Mouse (Mus musculus): Measurements from ENCODE around the gene Inpp4b. TPM values are rescaled to one million over a fixed set of nuclear protein-coding genes. Genes with fewer than 3 reads are reported as not detected.
"Not testable (repeated sequence)": the region's sequence is repeated elsewhere in the genome, so short reads cannot be mapped to it uniquely, and the experiment has no call there.

Inpp4b gene
- polyA plus RNA-seq, 1 experiment from 2014 or later = 2.1 TPM

DNA sequence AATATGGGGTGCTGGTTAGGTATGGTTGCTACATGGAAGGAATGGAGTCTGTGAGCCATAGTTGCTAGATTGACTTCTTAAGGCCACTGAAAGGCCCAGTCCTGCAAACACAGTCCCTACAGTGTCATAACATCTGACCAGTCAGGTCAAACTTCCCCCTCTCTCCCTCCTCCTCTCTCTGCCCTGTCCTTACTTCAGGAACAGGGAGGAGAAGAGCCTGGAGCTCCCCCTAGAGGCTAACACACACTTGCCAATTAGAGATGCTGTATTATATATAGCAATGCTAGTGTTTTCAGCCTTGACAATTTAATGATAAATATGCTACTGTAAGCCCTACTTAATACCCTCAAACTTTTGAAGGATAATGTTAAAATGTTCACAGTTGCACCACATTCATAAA is 464.4 kb downstream of the Inpp4b start:
- no peak overlapping the region for H3K4me3 ChIP-seq
- H3K9me3 ChIP-seq (replicated peaks) = no peaks in the 10 kb centered on the region
- H3K27ac ChIP-seq = no peak overlapping the region
- H3K27me3 ChIP-seq = no peaks in the 10 kb centered on the region
- peak; percentile 89 for ATAC-seq
- no peaks in the 10 kb centered on the region for H3K36me3 ChIP-seq (ENCODE audit: poor library complexity, severe bottlenecking)
- no peak overlapping the region for H3K9ac ChIP-seq
- no peak overlapping the region for H3K4me2 ChIP-seq
- no peaks in the 10 kb centered on the region for H3K4me1 ChIP-seq

GRCm38 (mm10) chr8:81807578-81807977 is 465.2 kb downstream of the Inpp4b start:
- Histone ChIP-seq H3K9ac (no peak overlapping the region), H3K27me3 (no peaks in the 10 kb centered on the region), H3K9me3 (replicated peaks) (no peaks in the 10 kb centered on the region), H3K4me3 (no peak overlapping the region), H3K4me2 (no peak overlapping the region), H3K4me1 (peaks cover 6% of the 10 kb centered on the region; the same call in 1 of the 2 replicates), H3K27ac (no peak overlapping the region), H3K36me3 (ENCODE audit: poor library complexity, severe bottlenecking) (no peaks in the 10 kb centered on the region)
- WGBS = 76% methylated on average over 6 of the region's 6 CpGs
- no peak for ATAC-seq

- Histone ChIP-seq H3K27me3 (no peaks in the 10 kb centered on the region), H3K27ac (no peak overlapping the region), H3K36me3 (ENCODE audit: poor library complexity, severe bottlenecking) (no peaks in the 10 kb centered on the region), H3K9me3 (replicated peaks) (no peaks in the 10 kb centered on the region), H3K4me2 (no peak overlapping the region), H3K4me3 (no peak overlapping the region), H3K9ac (no peak overlapping the region), H3K4me1 (peaks cover 6% of the 10 kb centered on the region; the same call in 1 of the 2 replicates)
- 75% methylated on average over 1 of the region's 1 CpGs for WGBS
- no peak for ATAC-seq
These were observed 466.1 kb downstream of the Inpp4b start for GRCm38 (mm10) chr8:81808406-81808805.

- not testable (repeated sequence) for H3K36me3 ChIP-seq (ENCODE audit: poor library complexity, severe bottlenecking); H3K9ac ChIP-seq; H3K4me2 ChIP-seq; H3K9me3 ChIP-seq (replicated peaks); H3K4me1 ChIP-seq; H3K27ac ChIP-seq; ATAC-seq; H3K4me3 ChIP-seq; H3K27me3 ChIP-seq
These were observed 467.1 kb downstream of the Inpp4b start for GRCm38 (mm10) chr8:81809414-81809813.

DNA sequence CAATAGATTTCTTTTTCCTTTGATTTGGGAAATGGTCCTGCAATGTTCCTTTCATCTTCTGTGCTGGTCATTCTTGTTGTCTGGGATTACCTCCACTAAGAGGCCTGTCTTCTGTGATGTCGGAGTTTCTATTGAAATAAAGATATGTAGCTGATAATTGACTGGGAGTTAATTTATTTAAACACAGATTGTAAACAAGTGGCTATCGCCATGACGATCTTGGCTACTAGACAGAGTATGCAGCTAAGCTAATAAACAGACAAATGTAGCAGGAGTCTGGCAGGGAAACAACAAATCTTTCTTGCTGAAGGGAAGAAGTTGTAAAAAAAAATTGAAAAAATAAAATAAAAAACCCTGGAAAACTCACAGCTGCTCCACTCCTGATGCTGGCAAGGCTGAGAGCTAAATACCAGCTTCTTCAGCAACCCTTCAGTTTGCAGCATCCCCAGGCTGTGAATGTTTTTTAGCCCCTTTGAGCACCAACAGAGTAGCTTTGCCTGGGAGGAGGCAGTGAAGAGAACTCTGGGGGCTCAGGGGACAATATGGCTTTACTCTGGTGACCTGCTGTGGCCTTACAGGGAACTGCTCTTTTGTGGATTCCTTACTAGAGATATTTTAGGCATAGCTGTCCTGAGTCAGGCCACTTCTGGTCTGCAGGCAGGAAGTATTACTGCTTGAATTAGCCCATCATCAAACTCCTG is 469.8 kb downstream of the Inpp4b start:
- ATAC-seq = peak; percentile 76
- Histone ChIP-seq H3K4me3 (no peak overlapping the region), H3K4me1 (peaks cover 6% of the 10 kb centered on the region; the same call in 1 of the 2 replicates), H3K36me3 (ENCODE audit: poor library complexity, severe bottlenecking) (no peaks in the 10 kb centered on the region), H3K27ac (no peak overlapping the region; the same call in 1 of the 2 replicates), H3K9ac (no peak overlapping the region), H3K4me2 (no peak overlapping the region), H3K9me3 (replicated peaks) (no peaks in the 10 kb centered on the region), H3K27me3 (no peaks in the 10 kb centered on the region; the same call in 1 of the 2 replicates)
- 6% methylated on average over 3 of the region's 3 CpGs for WGBS

DNA sequence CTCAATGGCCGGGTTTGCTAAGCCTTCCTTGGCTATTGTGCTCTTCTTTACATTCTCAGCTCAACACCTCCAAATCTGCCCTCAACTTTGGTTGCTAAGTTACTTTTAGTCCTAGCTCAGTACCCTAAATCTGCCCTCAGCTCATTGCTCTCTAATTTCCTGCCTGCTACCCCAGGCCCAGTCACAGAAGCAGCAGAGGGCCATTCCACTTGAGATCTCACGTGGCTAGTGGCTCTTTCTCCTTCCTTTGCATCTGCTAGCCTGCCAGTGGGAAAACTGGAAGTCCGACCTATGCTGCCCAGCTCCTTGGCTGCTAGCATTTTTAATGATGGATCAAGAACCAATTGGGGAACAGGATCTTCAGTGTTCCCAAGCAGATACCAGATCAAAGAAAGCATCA is 472.4 kb downstream of the Inpp4b start:
- H3K9ac ChIP-seq = no peak overlapping the region
- 18% methylated on average over 3 of the region's 3 CpGs for WGBS
- H3K9me3 ChIP-seq (replicated peaks) = no peaks in the 10 kb centered on the region
- H3K27me3 ChIP-seq = no peaks in the 10 kb centered on the region; the same call in 1 of the 2 replicates
- peaks cover 6% of the 10 kb centered on the region; the same call in 1 of the 2 replicates for H3K4me1 ChIP-seq
- no peak overlapping the region for H3K27ac ChIP-seq
- H3K4me3 ChIP-seq = no peak overlapping the region
- ATAC-seq = no peak
- H3K36me3 ChIP-seq (ENCODE audit: poor library complexity, severe bottlenecking) = no peaks in the 10 kb centered on the region
- no peak overlapping the region for H3K4me2 ChIP-seq

DNA sequence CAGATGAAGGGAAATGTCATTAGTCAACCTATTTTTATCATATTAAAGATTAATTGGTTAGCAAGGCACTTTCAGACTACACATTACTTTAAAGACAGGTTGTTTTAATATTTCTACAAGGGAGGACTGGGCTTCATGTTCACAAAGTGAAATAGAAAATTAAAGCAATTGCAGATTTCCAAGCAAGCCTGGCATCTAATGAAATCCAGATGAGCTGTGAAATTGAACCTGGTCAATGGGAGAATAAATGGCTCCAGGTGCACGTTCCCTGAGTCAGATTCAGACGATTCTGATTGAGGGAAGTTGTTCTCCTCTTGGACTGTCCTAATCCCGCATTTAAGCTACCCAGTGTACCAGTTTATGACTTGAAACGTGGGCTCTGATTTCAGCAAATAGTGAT is 473.2 kb downstream of the Inpp4b start:
- H3K27me3 ChIP-seq = no peaks in the 10 kb centered on the region; the same call in 1 of the 2 replicates
- no peak overlapping the region for H3K9ac ChIP-seq
- H3K27ac ChIP-seq = no peak overlapping the region
- H3K4me1 ChIP-seq = peaks cover 6% of the 10 kb centered on the region; the same call in 1 of the 2 replicates
- 68% methylated on average over 4 of the region's 4 CpGs for WGBS
- H3K36me3 ChIP-seq (ENCODE audit: poor library complexity, severe bottlenecking) = no peaks in the 10 kb centered on the region
- no peak overlapping the region for H3K4me3 ChIP-seq
- H3K4me2 ChIP-seq = no peak overlapping the region
- ATAC-seq = no peak
- no peaks in the 10 kb centered on the region for H3K9me3 ChIP-seq (replicated peaks)

- 91% methylated on average over 1 of the region's 1 CpGs for WGBS
- Histone ChIP-seq H3K9ac (no peak overlapping the region), H3K27ac (no peak overlapping the region), H3K4me2 (no peak overlapping the region), H3K4me3 (no peak overlapping the region), H3K4me1 (no peaks in the 10 kb centered on the region), H3K27me3 (no peaks in the 10 kb centered on the region), H3K9me3 (replicated peaks) (no peaks in the 10 kb centered on the region), H3K36me3 (ENCODE audit: poor library complexity, severe bottlenecking) (no peaks in the 10 kb centered on the region)
- no peak for ATAC-seq
These were observed 480.8 kb downstream of the Inpp4b start for GRCm38 (mm10) chr8:81823121-81823520.

DNA sequence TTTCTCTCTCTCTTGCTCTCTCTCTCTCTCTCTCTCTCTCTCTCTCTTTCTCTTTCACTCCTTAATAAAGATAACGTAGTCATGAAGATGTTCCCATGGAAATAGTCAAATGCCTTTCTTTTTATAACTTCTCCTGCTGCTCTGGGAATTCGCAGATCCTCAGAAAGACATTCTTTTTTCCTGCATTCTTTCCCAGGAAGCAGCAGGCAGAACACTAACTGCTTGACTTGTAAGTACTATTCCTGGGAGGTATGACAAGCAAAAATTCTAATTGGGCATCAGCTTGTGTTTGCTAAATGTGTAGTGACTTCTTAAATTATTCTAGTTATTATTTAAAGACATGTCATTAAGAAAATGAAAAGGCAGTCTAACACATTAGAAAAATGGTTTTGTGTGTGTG is 482.6 kb downstream of the Inpp4b start:
- Histone ChIP-seq H3K4me3 (no peak overlapping the region), H3K9ac (no peak overlapping the region), H3K4me2 (no peak overlapping the region), H3K27ac (no peak overlapping the region), H3K27me3 (no peaks in the 10 kb centered on the region), H3K4me1 (no peaks in the 10 kb centered on the region), H3K36me3 (ENCODE audit: poor library complexity, severe bottlenecking) (no peaks in the 10 kb centered on the region), H3K9me3 (replicated peaks) (no peaks in the 10 kb centered on the region)
- ATAC-seq = no peak
- 48% methylated on average over 2 of the region's 2 CpGs for WGBS

DNA sequence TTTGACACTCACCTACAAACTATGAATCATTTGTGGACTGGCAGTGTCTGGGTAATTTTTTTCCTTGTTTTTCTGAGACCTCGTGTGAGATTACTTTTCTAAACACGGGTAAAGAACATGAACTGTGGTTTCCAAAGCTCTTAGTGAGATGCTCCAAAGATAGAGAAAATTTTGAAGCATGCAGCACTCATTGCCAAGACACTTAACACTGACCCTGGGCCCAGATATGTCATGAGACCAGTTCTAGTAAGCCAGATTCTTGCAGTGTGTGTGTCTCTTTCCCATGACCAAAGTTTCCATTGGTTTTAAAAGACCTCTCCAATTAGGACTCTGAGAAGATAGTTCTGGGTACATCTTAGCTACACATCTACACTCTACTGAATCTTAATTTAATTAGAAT is 484.1 kb downstream of the Inpp4b start:
- Histone ChIP-seq H3K27ac (no peak overlapping the region), H3K4me1 (no peaks in the 10 kb centered on the region), H3K4me3 (no peak overlapping the region), H3K9me3 (replicated peaks) (no peaks in the 10 kb centered on the region), H3K27me3 (no peaks in the 10 kb centered on the region), H3K36me3 (ENCODE audit: poor library complexity, severe bottlenecking) (no peaks in the 10 kb centered on the region), H3K4me2 (no peak overlapping the region), H3K9ac (no peak overlapping the region)
- 81% methylated on average over 2 of the region's 2 CpGs for WGBS
- ATAC-seq = no peak

DNA sequence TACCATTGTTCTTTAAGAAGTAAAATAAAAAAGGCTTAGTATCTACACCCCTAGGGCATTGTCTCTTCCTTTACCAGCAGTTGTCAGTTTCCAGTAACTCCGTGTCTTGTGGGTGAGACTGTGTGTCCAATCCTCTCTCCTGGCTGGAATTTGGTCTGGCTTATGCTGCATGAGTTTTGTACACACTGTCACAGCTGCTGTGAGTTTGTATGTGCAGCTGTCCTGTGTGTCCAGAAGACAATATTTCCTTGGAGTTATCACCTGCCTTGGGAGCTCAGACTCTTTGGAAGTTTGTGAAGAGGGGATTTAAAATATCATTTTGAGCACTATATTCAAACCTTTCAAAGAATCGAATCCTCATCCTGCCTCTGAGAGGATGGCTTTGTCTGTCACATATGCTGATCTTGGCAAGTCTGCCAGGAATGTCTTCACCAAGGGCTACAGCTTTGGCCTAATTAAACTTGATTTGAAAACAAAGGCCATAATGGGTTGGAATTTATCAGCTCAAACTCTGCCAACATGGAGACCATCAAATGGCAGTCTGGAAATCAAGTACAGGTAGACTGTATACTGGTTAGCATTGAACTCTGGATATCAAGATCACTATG is 485.1 kb downstream of the Inpp4b start:
- 80% methylated on average over 2 of the region's 2 CpGs for WGBS
- H3K4me3 ChIP-seq = no peak overlapping the region
- H3K9ac ChIP-seq = no peak overlapping the region
- H3K4me2 ChIP-seq = no peak overlapping the region
- no peak for ATAC-seq
- no peak overlapping the region for H3K27ac ChIP-seq
- no peaks in the 10 kb centered on the region for H3K27me3 ChIP-seq
- H3K4me1 ChIP-seq = no peaks in the 10 kb centered on the region
- H3K36me3 ChIP-seq (ENCODE audit: poor library complexity, severe bottlenecking) = no peaks in the 10 kb centered on the region
- no peaks in the 10 kb centered on the region for H3K9me3 ChIP-seq (replicated peaks)

- H3K27me3 ChIP-seq = no peaks in the 10 kb centered on the region
- ATAC-seq = no peak
These were observed 489.1 kb downstream of the Inpp4b start for GRCm38 (mm10) chr8:81831430-81831829.

GRCm38 (mm10) chr8:81833852-81834251 is 491.5 kb downstream of the Inpp4b start:
- H3K9ac ChIP-seq = no peak overlapping the region
- no peak overlapping the region for H3K27ac ChIP-seq
- H3K4me3 ChIP-seq = no peak overlapping the region
- no peaks in the 10 kb centered on the region for H3K36me3 ChIP-seq (ENCODE audit: poor library complexity, severe bottlenecking)
- no peak overlapping the region for H3K4me2 ChIP-seq
- H3K4me1 ChIP-seq = no peaks in the 10 kb centered on the region
- no peaks in the 10 kb centered on the region for H3K27me3 ChIP-seq
- ATAC-seq = no peak
- no peaks in the 10 kb centered on the region for H3K9me3 ChIP-seq (replicated peaks)

More at GRCm38 (mm10) chr8:81831430-81831829, 489.1 kb downstream of the Inpp4b start:
- no peak overlapping the region for H3K9ac ChIP-seq
- H3K4me1 ChIP-seq = no peaks in the 10 kb centered on the region
- no peak overlapping the region for H3K4me2 ChIP-seq
- no peak overlapping the region for H3K4me3 ChIP-seq
- no peaks in the 10 kb centered on the region for H3K36me3 ChIP-seq (ENCODE audit: poor library complexity, severe bottlenecking)
- no peak overlapping the region for H3K27ac ChIP-seq
- H3K9me3 ChIP-seq (replicated peaks) = no peaks in the 10 kb centered on the region
